Mouse (Mus musculus) heart, postnatal 4 days (tissue): ENCODE data around the gene Ssx2ip. TPM values are rescaled to one million over a fixed set of nuclear protein-coding genes. Genes with fewer than 3 reads are reported as not detected.

Source experiments
- DNase-seq: peaks from one replicate; pipeline ENCODE4 v3.0.0; 2021
- total RNA-seq, 2 experiments: library from RNA; stranded (reverse); gene quantifications; 2 replicates each; pipeline ENCODE4 v1.2.3; 2021

Ssx2ip gene
- total RNA-seq, 2 experiments from 2014 or later: 18.6 to 21.0 TPM

DNA sequence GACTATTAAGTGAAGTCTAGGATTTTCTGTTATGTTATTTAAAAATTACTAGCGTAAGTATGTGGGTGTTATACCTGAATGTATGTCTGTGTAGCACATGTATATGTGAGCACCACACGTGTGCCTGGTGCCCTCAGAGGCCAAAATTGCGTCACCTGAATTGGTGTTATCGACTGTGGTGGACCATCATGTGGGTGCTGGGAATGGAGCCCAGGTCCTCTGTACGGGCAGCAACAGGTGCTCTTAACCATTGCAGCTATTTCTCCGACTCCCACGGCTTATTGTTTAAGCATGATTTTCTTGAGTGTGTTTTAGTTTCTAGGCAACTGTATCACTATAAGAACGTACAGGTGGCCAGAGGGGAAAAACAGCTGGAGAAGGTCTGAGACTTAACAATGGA lies 31.7 kb downstream of the Ssx2ip start:
- DNase-seq: no peak

DNA sequence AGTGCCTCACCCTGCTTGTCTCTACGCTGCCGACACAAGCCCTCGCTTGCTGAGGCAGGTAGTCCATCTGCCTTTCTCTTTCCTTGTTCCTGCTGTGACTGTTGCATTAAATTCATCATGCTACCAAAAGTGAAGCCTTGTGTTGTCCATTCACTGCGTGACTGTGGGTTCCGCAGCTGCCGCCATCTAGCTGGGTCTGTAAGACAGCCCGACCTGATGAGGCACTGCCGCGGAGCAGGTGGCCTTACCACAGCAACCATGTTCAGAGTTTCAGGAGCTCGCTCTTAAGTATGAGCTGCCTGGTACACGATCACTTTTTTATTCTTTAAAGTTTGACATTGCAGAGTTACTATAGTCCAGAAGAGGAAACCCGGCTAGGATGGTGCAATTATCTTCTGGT lies 35.6 kb downstream of the Ssx2ip start:
- no peak for DNase-seq

DNA sequence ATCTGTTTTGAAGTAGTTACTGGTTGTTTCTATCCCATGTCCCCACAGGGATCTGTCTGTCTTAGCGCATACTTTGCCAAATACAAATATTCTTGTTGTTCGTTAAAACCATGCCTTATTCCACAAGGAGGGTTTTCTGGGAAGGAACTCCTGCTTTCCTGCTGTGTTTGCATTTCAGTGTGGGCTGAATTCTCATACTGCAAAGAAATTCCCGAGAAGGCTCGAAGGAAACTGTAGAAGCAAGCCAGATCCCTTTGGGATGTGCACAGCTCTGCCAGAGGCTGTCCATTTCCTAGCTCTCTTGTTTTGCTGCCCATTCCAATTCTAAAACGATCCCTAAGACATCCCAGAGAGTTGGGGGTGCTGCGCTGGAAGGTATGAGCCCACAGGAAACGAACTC lies 36.0 kb downstream of the Ssx2ip start:
- DNase-seq: no peak

DNA sequence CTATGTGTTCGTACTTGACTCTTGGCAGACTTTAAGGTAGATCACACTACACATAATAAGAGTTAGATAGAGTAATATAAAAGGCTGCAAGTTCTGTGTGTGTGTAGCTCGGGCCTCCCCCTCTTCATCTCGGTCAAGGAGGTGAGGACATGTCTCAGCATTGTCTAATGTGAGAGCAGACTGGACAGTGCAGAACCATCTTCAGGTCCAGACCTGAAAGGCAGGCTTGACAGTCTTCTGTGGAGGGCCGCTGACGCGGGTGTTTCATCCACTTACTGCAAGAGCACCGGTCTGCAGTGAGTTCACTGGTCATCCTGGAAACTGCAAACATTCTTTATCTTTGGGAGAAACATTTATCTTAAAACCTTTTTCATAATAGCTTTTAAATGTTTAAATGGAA lies 38.0 kb downstream of the Ssx2ip start:
- no peak for DNase-seq

DNA sequence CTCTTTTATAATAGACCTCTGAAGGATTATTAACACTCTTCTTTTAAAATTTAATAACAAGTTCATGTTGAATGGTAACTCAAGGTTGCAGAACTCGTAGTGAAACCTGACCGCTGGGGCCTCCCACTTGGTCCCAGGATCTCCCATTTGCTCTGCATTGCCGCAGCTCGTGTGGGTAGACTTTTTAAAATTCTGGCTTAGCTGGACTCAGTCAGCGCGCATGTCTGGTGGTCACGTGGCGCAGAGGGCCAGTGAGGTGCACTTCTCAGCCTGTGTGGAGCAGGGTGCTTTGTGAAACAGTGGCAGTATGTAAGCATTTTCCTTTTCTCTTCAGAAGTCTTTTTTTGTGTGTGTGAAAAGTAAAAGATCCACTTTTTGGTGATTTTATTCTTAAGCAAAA lies 38.5 kb downstream of the Ssx2ip start:
- DNase-seq: no peak

DNA sequence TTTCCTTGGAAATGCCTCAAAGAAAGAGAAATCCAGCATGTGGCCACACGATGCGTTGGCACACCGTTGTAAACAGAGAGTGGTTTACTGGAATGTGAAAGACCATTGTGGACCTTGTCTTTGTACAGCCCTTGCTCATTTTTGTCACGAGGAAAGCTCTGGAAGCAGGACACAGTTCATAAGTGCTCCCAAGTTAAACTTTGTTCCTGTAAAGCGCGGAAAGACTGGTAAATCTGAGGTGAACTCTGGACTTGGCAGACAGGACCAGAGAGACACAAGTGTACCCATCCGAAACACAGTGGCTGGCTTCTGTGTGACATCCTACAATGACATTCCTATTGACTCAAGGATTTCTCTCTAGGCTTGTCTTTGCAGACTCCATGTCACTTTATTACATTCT lies 38.9 kb downstream of the Ssx2ip start:
- no peak for DNase-seq

DNA sequence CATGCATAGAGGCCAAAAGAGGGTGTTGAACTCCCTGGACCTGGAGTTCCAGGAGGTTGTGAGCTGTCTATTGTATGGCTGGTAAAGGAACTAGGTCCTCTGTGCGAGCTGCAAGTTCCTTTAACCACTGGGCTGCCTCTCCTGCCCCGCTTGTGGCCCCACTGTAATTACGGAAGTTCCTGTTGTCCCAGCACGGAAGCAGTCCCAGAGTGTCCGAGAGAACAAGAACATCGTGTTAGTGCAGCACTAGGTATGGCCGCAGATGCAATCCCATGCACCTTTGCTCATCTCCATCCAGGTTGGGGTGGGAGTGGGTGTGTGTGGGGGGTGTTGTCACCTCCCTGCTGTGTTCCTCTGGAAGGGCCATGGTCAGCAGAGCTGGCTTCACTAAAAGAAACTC lies 40.4 kb downstream of the Ssx2ip start:
- no peak for DNase-seq

DNA sequence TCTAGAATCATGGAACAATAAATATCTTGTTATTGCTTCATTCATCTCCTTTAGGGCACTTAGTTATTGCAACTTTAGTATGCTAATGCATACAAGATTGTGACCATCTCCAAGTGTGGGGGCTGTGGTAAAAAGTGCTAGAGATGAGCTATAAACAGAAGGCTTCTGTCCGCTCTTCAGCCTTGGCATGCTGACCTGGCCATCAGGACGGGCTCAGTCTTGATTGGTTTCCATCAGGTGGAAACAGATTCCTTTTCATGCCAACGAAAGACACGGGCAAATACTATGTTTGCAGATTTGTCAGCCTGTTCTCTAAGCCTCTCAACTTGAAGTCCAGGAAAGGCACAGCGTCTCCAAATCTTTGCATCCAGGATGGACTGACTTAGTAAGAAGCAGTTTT lies 42.7 kb downstream of the Ssx2ip start:
- DNase-seq: no peak

DNA sequence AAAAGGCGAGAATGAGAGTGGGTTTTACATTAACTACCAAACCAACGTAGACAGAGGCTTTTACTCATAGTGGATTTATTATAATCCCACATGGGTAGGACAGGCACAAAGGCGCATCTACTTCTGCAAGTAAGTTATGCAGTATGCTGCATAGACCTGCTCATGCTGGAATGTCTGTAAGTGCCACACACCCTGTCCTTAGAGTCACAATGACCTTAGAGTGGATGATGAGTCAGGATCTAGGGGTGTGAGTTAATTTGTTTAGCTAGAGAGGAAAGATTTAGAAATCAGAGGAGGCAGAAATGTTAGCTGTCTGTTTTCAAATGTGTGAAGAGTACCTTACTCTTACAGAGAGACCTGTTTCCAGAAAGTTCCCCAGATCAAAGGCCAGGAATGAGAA lies 43.2 kb downstream of the Ssx2ip start:
- DNase-seq: no peak

DNA sequence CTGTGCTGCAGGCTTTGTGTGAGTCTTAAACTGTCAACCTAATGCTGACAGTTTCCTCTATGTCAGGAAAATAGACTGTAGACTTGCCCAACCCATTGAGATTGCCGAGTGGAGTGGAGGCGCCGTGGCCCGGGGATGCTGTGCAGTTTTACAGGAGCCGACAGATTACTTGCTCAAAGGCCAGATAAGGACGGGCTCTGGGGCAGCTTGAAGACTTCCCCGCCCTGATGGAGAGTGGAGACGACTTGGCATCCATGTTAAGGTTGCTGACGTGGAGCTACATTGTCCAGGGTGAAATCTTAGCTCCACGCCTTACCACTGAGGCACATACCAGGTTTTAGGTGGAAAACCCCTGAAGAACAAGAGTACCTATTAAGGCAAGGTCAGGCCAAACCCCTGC lies 43.9 kb downstream of the Ssx2ip start:
- DNase-seq: no peak

DNA sequence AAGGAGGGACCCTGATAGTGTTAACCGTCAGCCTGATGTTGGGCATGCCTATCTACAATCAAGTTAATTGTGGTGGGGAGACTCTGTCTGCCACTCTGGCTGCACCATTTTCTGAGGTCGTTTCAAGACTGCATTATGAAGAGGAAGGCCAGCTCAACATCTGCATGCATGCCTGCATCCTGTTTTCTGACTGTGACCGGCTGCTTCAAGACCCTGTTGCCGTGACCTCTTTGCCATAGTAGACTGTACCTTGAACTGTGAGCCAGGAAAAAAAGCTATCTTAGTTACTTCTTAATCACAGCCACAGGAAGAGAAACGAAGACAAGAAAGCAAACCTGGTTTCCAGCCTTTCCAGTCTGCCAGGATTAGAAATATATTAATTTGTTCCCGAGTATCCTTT lies 44.5 kb downstream of the Ssx2ip start:
- DNase-seq: no peak

DNA sequence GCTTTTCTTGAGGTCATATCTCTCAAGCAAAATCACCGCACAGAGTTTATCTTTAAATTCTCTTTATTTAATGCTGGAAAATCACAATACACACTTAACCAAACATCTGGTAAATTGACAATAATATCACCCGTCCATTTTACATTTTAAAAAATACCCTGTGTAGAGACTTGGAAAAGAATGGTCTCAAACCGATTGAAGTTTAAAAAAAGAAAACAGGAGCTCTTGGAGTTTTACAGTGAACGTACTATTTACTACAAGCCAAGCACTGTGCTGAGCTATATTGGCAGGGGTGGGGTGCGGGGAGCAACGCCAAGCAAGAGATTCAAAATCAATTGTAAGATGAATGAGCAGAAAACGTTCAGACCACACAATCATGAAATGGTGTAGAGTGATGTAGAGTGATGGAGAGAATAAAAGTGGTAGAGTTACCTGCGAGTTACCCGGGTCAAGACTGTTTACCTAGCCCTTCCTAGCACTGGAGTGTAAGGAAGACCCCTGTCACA lies 45.4 kb downstream of the Ssx2ip start, which contains the start of gene Ctbs:
Gene Ctbs (plus strand): TSS at position 51 of the 506 bp plus-strand sequence.
- no peak for DNase-seq

DNA sequence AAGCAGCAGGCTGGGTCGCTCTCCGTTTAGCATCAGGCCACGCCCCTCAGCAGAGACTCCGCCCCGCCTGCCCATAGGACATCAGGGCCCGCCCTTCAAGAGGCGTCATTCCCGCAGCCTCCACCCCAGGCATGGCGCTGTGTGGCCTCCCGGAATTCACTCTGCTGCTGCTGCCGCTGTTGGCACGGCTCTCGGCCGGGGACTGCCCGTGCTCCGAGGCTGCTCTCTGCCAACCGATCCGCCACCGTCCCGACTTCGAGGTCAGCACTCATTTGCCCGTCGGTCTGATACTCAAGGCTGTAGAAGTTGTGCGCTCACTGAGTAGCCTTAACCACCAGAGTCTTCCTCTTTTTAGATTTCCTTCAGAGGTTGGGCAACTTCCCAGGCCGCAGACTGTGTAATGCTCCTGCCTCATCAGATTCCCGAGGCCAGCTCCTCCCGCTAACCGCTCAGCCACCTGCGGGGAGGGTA lies 46.0 kb downstream of the Ssx2ip start:
- DNase-seq: peak; percentile 95

DNA sequence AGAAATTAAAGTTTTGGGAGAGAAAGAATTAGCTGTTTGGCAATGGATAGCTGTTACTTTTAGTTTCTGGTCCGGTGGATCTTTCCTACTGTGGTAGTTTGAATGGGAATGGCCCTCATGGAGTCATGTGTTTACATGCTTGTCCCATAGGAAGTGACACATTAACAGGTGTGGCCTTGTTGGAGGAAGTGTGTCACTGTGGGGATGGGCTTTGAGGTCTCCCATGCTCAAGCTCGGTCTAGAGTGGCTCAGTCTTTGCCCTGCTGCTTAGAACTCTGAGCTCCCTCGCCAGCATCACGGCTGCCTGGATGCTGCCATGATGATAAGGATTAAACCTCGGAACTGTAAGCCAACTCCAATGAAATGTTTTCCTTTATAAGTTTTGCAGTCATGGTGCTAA lies 46.9 kb downstream of the Ssx2ip start:
- no peak for DNase-seq

DNA sequence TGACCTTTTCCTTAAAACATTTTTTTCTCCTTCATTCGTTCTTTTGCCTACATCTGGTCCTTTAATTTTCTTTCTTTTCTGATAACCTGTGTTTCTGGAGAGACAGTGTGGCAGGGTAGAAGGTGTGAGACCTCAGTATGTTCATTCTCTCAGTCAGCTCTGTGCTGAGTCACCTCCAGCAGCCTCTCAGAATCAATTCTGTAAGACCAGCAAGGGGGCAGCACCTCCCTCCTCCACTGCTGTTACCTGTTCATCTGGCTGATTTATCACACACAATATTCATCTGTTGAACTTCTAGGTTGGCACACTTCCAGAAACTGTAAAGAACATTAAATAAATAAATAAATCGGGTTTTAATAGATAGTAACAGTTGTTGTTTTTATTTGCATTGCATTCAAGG lies 58.5 kb downstream of the Ssx2ip start:
- DNase-seq: no peak

DNA sequence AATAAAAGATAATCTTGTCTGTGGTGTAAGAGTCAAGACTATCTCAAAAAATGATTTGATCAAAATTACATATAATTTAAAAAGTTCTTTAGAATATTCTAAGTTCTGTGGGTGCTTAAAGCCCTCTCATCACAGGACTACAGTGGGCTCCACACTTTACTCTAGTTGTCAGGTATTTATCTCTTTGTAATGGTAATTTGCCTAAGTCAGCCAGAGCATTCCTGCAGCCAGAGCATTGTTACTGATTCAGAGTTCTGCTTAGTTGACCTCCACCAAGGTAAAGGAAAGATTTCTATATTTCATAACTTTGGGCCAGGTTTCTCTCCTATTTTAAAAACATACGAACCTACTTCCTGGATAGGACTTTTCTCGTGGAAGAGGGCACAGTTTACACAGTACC lies 64.8 kb downstream of the Ssx2ip start:
- no peak for DNase-seq

DNA sequence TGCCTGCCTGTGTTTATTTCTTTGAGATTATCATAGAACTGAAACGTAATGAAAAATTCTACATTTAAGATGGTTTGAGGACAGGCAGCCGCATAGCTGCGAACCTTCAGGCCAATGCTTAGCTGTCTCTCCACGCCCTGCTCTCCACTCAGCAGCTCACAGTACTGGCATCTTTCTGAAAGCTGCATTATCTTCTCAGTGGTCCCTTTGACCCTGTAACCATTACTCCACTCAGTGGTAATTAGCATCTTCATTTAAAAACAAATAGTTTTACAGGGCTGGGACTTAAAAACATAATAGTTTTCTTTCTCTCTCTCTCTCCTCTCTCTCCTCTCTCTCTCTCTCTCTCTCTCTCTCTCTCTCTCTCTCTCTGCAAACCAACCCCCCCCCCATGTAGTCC lies 68.2 kb downstream of the Ssx2ip start:
- no peak for DNase-seq

DNA sequence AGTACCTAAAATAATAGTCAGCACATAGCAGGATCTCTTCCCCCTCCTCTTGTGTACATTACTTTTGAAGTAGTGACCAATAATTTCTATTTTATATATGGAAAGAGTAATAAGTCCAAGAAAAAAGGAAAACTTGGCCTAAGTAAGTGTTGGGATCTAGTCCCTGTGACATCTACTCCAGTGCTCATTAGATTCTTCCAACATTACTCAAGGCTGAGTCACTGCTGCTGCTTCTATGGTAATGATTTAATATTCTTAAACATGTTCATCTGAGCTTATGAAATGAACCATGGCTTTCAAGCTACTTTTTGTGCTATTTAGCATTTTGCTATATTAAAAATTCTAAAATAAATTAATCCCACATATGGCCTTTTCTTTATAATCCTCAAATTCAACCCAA lies 69.3 kb downstream of the Ssx2ip start:
- DNase-seq: no peak

DNA sequence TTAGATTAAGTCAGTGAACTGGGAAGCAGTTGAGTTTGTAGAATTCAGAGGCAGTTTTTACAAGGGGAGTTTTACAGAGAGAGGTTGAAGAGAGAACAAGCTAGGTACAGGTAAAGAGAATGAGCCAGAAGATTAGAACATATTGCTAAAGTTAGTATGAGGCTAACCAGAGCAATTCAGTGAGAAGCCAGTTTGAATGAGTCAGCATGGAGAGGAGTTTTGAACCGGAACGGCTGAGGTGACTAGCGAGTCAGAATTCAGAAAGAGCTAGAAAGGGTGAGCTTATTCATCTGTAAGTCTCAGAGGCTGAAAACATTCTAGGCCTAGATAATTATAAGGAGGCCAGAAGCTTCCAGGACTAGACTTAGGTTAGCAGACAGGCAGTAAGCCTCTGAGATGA lies 70.0 kb downstream of the Ssx2ip start:
- no peak for DNase-seq

DNA sequence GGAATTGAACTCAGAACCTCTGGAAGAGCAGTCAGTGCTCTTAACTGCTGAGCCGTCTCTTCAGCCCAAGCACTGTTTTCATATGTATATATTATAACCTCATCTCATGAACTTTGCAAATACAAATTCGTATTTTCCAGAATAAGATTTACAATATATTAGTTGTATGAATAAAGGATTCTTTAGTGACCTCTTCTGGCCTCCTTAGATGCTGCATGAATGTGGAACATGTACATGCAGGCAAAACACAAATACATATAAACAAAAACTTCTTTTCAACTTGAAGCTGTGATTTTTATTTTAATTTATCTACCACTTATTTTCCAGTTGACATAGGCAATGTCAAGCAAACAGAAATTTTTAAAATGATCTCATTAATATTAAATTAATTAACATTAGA lies 77.6 kb downstream of the Ssx2ip start:
- no peak for DNase-seq

DNA sequence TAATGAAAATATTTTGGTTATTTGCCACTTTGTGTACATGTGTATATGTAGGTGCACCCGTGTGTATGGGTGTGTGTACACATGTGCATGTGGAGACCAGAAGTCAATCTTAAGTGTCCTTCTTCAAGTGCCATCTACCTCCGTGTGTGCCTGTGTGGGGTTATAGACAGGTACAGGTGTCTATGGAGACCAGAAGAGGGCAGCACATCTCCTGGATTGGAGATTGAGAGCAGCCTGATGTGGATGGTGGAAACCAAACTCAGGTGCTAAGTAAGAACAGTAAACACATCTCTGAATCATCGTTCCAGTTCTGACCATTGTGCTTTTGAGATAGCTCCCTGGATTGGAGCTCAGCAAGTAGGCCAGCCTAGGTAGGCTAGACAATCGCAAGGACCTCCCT lies 82.0 kb downstream of the Ssx2ip start:
- no peak for DNase-seq
